Mouse (Mus musculus): ENCODE data around the gene Slc8a2. TPM values are rescaled to one million over a fixed set of nuclear protein-coding genes. Genes with fewer than 3 reads are reported as not detected.

The Slc8a2 gene
- polyA plus RNA-seq, 1 experiment from 2014 or later = 1.1 TPM

- H3K27ac ChIP-seq = no peak overlapping the region
- no peak overlapping the region for H3K4me3 ChIP-seq
- H3K36me3 ChIP-seq = peaks cover 93% of the 10 kb centered on the region
- no peak for ATAC-seq (ENCODE audit: low FRiP score)
- H3K9me3 ChIP-seq = no peaks in the 10 kb centered on the region
- H3K4me2 ChIP-seq = no peak overlapping the region
- H3K4me1 ChIP-seq (replicated peaks) = no peaks in the 10 kb centered on the region
- WGBS = 95% methylated on average over 13 of the region's 13 CpGs
- H3K27me3 ChIP-seq = no peaks in the 10 kb centered on the region
- no peak overlapping the region for H3K9ac ChIP-seq
Measured at GRCm38 (mm10) chr7:16203505-16203903, 73.9 kb downstream of the Slc8a2 start.

GRCm38 (mm10) chr7:16204791-16205190 is 75.2 kb downstream of the Slc8a2 start:
- Histone ChIP-seq H3K4me3 (no peak overlapping the region), H3K36me3 (peaks cover 93% of the 10 kb centered on the region), H3K4me1 (replicated peaks) (no peaks in the 10 kb centered on the region), H3K27ac (no peak overlapping the region), H3K27me3 (no peaks in the 10 kb centered on the region), H3K4me2 (no peak overlapping the region), H3K9ac (no peak overlapping the region), H3K9me3 (no peaks in the 10 kb centered on the region)
- WGBS = 83% methylated on average over 9 of the region's 9 CpGs
- no peak for ATAC-seq (ENCODE audit: low FRiP score)

- Histone ChIP-seq H3K4me2 (no peak overlapping the region), H3K9ac (no peak overlapping the region), H3K9me3 (no peaks in the 10 kb centered on the region), H3K4me3 (no peak overlapping the region), H3K4me1 (replicated peaks) (no peaks in the 10 kb centered on the region), H3K36me3 (peaks cover 93% of the 10 kb centered on the region), H3K27me3 (no peaks in the 10 kb centered on the region), H3K27ac (no peak overlapping the region)
- 86% methylated on average over 7 of the region's 7 CpGs for WGBS
- no peak for ATAC-seq (ENCODE audit: low FRiP score)
Measured at GRCm38 (mm10) chr7:16207076-16207475, 77.5 kb downstream of the Slc8a2 start.

- WGBS = 87% methylated on average over 10 of the region's 10 CpGs
- no peaks in the 10 kb centered on the region for H3K27me3 ChIP-seq
- peak overlapping the region; percentile 39; the same call in 1 of the 2 replicates for H3K9ac ChIP-seq
- ATAC-seq (ENCODE audit: low FRiP score) = no peak
- H3K4me1 ChIP-seq (replicated peaks) = no peaks in the 10 kb centered on the region
- no peak overlapping the region for H3K27ac ChIP-seq
- H3K9me3 ChIP-seq = no peaks in the 10 kb centered on the region
- no peak overlapping the region for H3K4me2 ChIP-seq
- H3K36me3 ChIP-seq = peaks cover 91% of the 10 kb centered on the region
- H3K4me3 ChIP-seq = no peak overlapping the region
Measured at GRCm38 (mm10) chr7:16207496-16207895, 77.9 kb downstream of the Slc8a2 start.

GRCm38 (mm10) chr7:16208781-16209665 is 79.4 kb downstream of the Slc8a2 start:
- Histone ChIP-seq H3K9ac (no peak overlapping the region), H3K36me3 (peaks cover 91% of the 10 kb centered on the region), H3K4me2 (no peak overlapping the region), H3K27me3 (no peaks in the 10 kb centered on the region), H3K4me3 (no peak overlapping the region), H3K4me1 (replicated peaks) (no peaks in the 10 kb centered on the region), H3K27ac (no peak overlapping the region), H3K9me3 (no peaks in the 10 kb centered on the region)
- ATAC-seq (ENCODE audit: low FRiP score) = no peak
- 91% methylated on average over 21 of the region's 21 CpGs for WGBS

Other genes with a start within 250 kb of the Slc8a2 start
- gene Crx, start 249.9 kb upstream of the Slc8a2 start, polyA plus RNA-seq (2015; fragmentation: Nextera tagmentation; extraction: Ambion mirVana) = not detected in 2 replicates
- gene Crxos, start 247.2 kb upstream of the Slc8a2 start, polyA plus RNA-seq (2015; fragmentation: Nextera tagmentation; extraction: Ambion mirVana) = not detected in 2 replicates
- gene Selenow, start 207.4 kb upstream of the Slc8a2 start, polyA plus RNA-seq (2015; fragmentation: Nextera tagmentation; extraction: Ambion mirVana) = 1,371 and 1,383 TPM in 2 replicates
- gene Nop53, start 183.8 kb upstream of the Slc8a2 start, polyA plus RNA-seq (2015; fragmentation: Nextera tagmentation; extraction: Ambion mirVana) = 133 and 135 TPM in 2 replicates
- 5.2 and 6.4 TPM in 2 replicates for gene Ehd2, start 162.3 kb upstream of the Slc8a2 start, polyA plus RNA-seq (2015; fragmentation: Nextera tagmentation; extraction: Ambion mirVana)
- 8.2 and 8.4 TPM in 2 replicates for gene Bicra, start 81.9 kb upstream of the Slc8a2 start, polyA plus RNA-seq (2015; fragmentation: Nextera tagmentation; extraction: Ambion mirVana)
- 0.09 TPM in 2 replicates for gene Zfp541, start 68.0 kb upstream of the Slc8a2 start, polyA plus RNA-seq (2015; fragmentation: Nextera tagmentation; extraction: Ambion mirVana)
- 212 and 237 TPM in 2 replicates for gene Napa, start 31.4 kb upstream of the Slc8a2 start, polyA plus RNA-seq (2015; fragmentation: Nextera tagmentation; extraction: Ambion mirVana)
- gene Kptn, start 9.9 kb upstream of the Slc8a2 start, polyA plus RNA-seq (2015; fragmentation: Nextera tagmentation; extraction: Ambion mirVana) = 37.3 and 42.2 TPM in 2 replicates
- gene Meis3, start 45.3 kb downstream of the Slc8a2 start, polyA plus RNA-seq (2015; fragmentation: Nextera tagmentation; extraction: Ambion mirVana) = 147 and 160 TPM in 2 replicates
- gene Dhx34, start 92.2 kb downstream of the Slc8a2 start, polyA plus RNA-seq (2015; fragmentation: Nextera tagmentation; extraction: Ambion mirVana) = 13.5 and 13.8 TPM in 2 replicates
- gene C5ar2, start 114.3 kb downstream of the Slc8a2 start, polyA plus RNA-seq (2015; fragmentation: Nextera tagmentation; extraction: Ambion mirVana) = 0.08 and 0.14 TPM in 2 replicates
- gene C5ar1, start 129.7 kb downstream of the Slc8a2 start, polyA plus RNA-seq (2015; fragmentation: Nextera tagmentation; extraction: Ambion mirVana) = 1.7 and 2.3 TPM in 2 replicates
- gene Inafm1, start 143.8 kb downstream of the Slc8a2 start, polyA plus RNA-seq (2015; fragmentation: Nextera tagmentation; extraction: Ambion mirVana) = 33.4 and 33.8 TPM in 2 replicates
- 23.9 and 27.9 TPM in 2 replicates for gene Ccdc9, start 157.0 kb downstream of the Slc8a2 start, polyA plus RNA-seq (2015; fragmentation: Nextera tagmentation; extraction: Ambion mirVana)
- gene Bbc3, start 178.6 kb downstream of the Slc8a2 start, polyA plus RNA-seq (2015; fragmentation: Nextera tagmentation; extraction: Ambion mirVana) = 24.0 and 24.2 TPM in 2 replicates

Data from hindbrain, embryonic 13.5 days (tissue).